Mouse (Mus musculus) lung, adult 2 months (tissue): ENCODE results near the gene Gm21750. TPM values are rescaled to one million over a fixed set of nuclear protein-coding genes. Genes with fewer than 3 reads are reported as not detected.

ENCODE experiments used
- DNase-seq: peaks from one replicate; pipeline ENCODE4 v3.0.0; 2022
- H3K4me1 ChIP-seq: fragments of 200-500 bp; 2 replicates; pipeline ENCODE4 v1.6.1; 2011; ENCODE audit warnings: low read length; ENCODE audit not compliant: control insufficient read depth, insufficient read depth
- H3K4me3 ChIP-seq: fragments of 200-500 bp; replicated peaks from 2 replicates; pipeline ENCODE3; 2011; ENCODE audit warnings: low read depth, mild to moderate bottlenecking, control low read depth, low read length; ENCODE audit errors: extremely low read depth
- CTCF ChIP-seq: fragments of 200-500 bp; IDR thresholded peaks from 2 replicates; pipeline ENCODE4 v1.5.1; 2011; ENCODE audit warnings: mild to moderate bottlenecking, low read length, control low read depth; ENCODE audit not compliant: insufficient read depth
- POLR2A ChIP-seq: fragments of 200-500 bp; IDR thresholded peaks from 2 replicates; pipeline ENCODE4 v1.6.1; 2011; ENCODE audit warnings: low read depth, mild to moderate bottlenecking, control low read depth, low read length, borderline replicate concordance; ENCODE audit errors: extremely low read depth
- whole genome bisulfite sequencing: fragments of 180-500 bp; shearing (Covaris S2); methylation state at CpG from one replicate; pipeline ENCODE4 v1.1.7; 2018; 5-methylcytosine and 5-hydroxymethylcytosine counted together
- polyA plus RNA-seq: library from polyadenylated mRNA; depleted of rRNA; stranded (reverse); fragments of >200 nt; gene quantifications from 2 replicates; pipeline ENCODE4 v1.2.3, GENCODE M21; 2012; rRNA removed

Gene Gm21750
- polyA plus RNA-seq, 1 experiment = not detected

DNA sequence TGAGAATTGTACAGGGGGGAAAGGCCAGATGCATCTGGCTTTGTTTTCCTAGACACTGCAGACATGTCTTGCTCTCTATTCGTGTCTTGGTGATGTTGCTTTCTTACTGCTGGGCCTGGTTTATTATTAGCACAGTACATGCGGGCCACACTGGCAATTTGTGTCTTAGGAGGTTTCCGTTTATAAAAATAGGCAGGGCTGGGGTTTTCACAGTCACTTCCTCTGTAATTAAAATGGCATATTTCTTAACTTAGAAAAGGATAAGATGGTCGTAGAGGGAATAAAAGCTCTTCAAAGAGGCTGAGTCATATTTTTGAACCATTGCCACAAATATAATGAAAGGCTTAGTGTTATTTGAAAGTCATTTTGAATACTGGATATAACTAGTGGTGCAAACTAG is 26.7 kb downstream of the Gm21750 start:
- H3K4me1 ChIP-seq = no peaks in the 10 kb centered on the region
- WGBS = 12% methylated on average over 4 of the region's 4 CpGs
- no peak overlapping the region for H3K4me3 ChIP-seq
- no peak for DNase-seq
- no peak for TF ChIP-seq POLR2A
- no peak for TF ChIP-seq CTCF

DNA sequence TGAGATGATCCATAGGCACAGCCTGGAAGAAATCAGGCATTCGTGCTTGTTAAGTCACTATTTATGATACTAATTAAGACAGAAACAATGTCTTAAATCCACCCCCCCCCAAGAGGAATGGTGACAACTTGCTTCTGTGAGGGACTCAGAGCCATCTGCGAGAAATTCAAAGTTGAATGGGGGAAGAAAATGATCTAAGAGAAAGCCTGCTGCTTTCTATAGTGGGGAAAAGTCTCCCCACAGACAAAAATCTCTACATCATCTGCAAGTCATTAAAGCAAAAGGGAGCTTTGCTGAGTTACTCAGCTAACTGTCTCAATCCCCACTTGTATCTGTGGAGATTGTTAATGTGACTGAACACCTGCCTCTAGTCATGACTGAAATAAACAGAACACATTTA is 27.4 kb downstream of the Gm21750 start:
- no peaks in the 10 kb centered on the region for H3K4me1 ChIP-seq
- H3K4me3 ChIP-seq = no peak overlapping the region
- TF ChIP-seq CTCF (no peak), POLR2A (no peak)
- no peak for DNase-seq
- 82% methylated on average over 2 of the region's 2 CpGs for WGBS

DNA sequence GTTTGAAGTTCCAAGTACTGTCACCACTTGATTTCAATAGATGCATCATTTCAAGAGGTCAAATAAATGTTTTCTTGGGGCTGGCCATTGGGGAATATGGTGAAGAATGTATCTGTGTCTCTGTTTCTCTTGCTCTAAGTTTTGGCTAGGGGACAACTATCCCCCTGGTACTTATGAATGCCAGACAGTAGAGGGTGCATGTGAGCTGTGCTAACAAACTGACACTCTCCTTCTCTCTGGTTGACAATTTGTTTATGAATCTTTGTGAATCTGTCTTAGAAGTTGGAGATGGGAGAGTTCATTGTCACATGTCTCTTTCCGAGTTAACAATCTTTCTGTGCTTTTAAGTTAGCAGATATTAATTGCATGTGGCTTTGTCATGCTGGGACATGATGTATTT is 39.2 kb downstream of the Gm21750 start:
- no peak overlapping the region for H3K4me3 ChIP-seq
- no peak for DNase-seq
- TF ChIP-seq POLR2A (no peak), CTCF (no peak)
- WGBS = 27% methylated on average over 1 of the region's 1 CpGs
- no peaks in the 10 kb centered on the region for H3K4me1 ChIP-seq

GRCm38 (mm10) chr14:73709412-73710110 is 48.5 kb downstream of the Gm21750 start:
- Histone ChIP-seq H3K4me1 (no peaks in the 10 kb centered on the region), H3K4me3 (no peak overlapping the region)
- WGBS = 73% methylated on average over 9 of the region's 9 CpGs
- no peak for DNase-seq
- no peak for TF ChIP-seq CTCF
- no peak for TF ChIP-seq POLR2A

Other genes starting within 250 kb of the Gm21750 start
- 9.5 and 14.1 TPM in 2 replicates for gene Med4, start 151.2 kb upstream of the Gm21750 start, polyA plus RNA-seq
- gene Sucla2, start 135.9 kb upstream of the Gm21750 start, polyA plus RNA-seq = 8.5 and 13.9 TPM in 2 replicates
- gene Nudt15, start 113.0 kb upstream of the Gm21750 start, polyA plus RNA-seq = 0.80 and 1.3 TPM in 2 replicates